Mouse (Mus musculus) adrenal gland, adult 8-10 months (tissue): ENCODE results near the gene Rubcn. TPM values are rescaled to one million over a fixed set of nuclear protein-coding genes. Genes with fewer than 3 reads are reported as not detected.

ENCODE experiments used
- DNase-seq: peaks from one replicate; pipeline ENCODE4 v3.0.0; 2022
- total RNA-seq, 4 experiments: library from RNA; stranded (reverse); gene quantifications; 2 replicates each; pipeline ENCODE4 v1.2.4; 2022

The Rubcn gene
- total RNA-seq, 4 experiments from 2014 or later = 31.0 to 60.3 (median 46.8) TPM

- no peak for DNase-seq
Measured at GRCm38 (mm10) chr16:32815160-32815605, 62.4 kb downstream of the Rubcn start.

- DNase-seq = no peak
Measured at GRCm38 (mm10) chr16:32814539-32814938, 63.0 kb downstream of the Rubcn start.

- DNase-seq = no peak
Measured at GRCm38 (mm10) chr16:32813771-32814170, 63.8 kb downstream of the Rubcn start.

- no peak for DNase-seq
Measured at GRCm38 (mm10) chr16:32813362-32813761, 64.2 kb downstream of the Rubcn start.

- peak; percentile 63 for DNase-seq
Measured at GRCm38 (mm10) chr16:32812888-32813361, 64.6 kb downstream of the Rubcn start.

GRCm38 (mm10) chr16:32810321-32810720 lies 67.2 kb downstream of the Rubcn start, which contains the start of gene Smbd1:
TSS of gene Smbd1 (minus strand) at chr16:32810477.
- DNase-seq = no peak

- DNase-seq = no peak
Measured at GRCm38 (mm10) chr16:32807408-32808185, 70.0 kb downstream of the Rubcn start.

GRCm38 (mm10) chr16:32805151-32805550 lies 72.4 kb downstream of the Rubcn start:
- DNase-seq = no peak

- DNase-seq = no peak
Measured at GRCm38 (mm10) chr16:32803901-32804300, 73.7 kb downstream of the Rubcn start.

GRCm38 (mm10) chr16:32803252-32803853 lies 74.2 kb downstream of the Rubcn start:
- DNase-seq = peak; percentile 54

- no peak for DNase-seq
Measured at GRCm38 (mm10) chr16:32797426-32797689, 80.2 kb downstream of the Rubcn start, which contains the start of gene Muc20. TSS of gene Muc20 (minus strand) at chr16:32797435.

GRCm38 (mm10) chr16:32796676-32797425 lies 80.7 kb downstream of the Rubcn start:
- no peak for DNase-seq

GRCm38 (mm10) chr16:32795177-32795576 lies 82.4 kb downstream of the Rubcn start:
- DNase-seq = no peak

GRCm38 (mm10) chr16:32790056-32790455 lies 87.5 kb downstream of the Rubcn start:
- no peak for DNase-seq

GRCm38 (mm10) chr16:32784840-32785239 lies 92.7 kb downstream of the Rubcn start:
- DNase-seq = no peak

GRCm38 (mm10) chr16:32783324-32784062 lies 94.1 kb downstream of the Rubcn start:
- no peak for DNase-seq

GRCm38 (mm10) chr16:32778956-32779355 lies 98.6 kb downstream of the Rubcn start:
- DNase-seq = no peak

GRCm38 (mm10) chr16:32776676-32777075 lies 100.9 kb downstream of the Rubcn start:
- DNase-seq = no peak
